Mouse (Mus musculus) intestine, postnatal 0 days (tissue): ENCODE data around the gene Zfp14. TPM values are rescaled to one million over a fixed set of nuclear protein-coding genes. Genes with fewer than 3 reads are reported as not detected.

Experiments used
- ATAC-seq: fragments of 200-750 bp; cut with Nextera tagmentation; 2 replicates; pipeline ENCODE4 v1.8.0; 2017; ENCODE audit warnings: mild to moderate bottlenecking, moderate TSS enrichment, moderate library complexity
- H3K27ac ChIP-seq: fragments of 300-500 bp; sonication (generic); 2 replicates; pipeline ENCODE4 v1.5.1; 2014; ENCODE audit warnings: mild to moderate bottlenecking, low read depth, low read length, moderate library complexity
- H3K27me3 ChIP-seq: fragments of 300-500 bp; sonication (generic); replicated peaks from 2 replicates; pipeline ENCODE4 v1.6.1; 2014; ENCODE audit warnings: low read length, mixed read lengths; ENCODE audit not compliant: control insufficient read depth, insufficient read depth
- H3K36me3 ChIP-seq: fragments of 300-500 bp; sonication (generic); 2 replicates; pipeline ENCODE4 v1.6.1; 2014; ENCODE audit warnings: mild to moderate bottlenecking, moderate library complexity; ENCODE audit not compliant: control insufficient read depth, insufficient read depth
- H3K4me1 ChIP-seq: fragments of 300-500 bp; sonication (generic); replicated peaks from 2 replicates; pipeline ENCODE4 v1.6.1; 2014; ENCODE audit warnings: antibody characterized with exemption, low read length, mixed read lengths; ENCODE audit not compliant: control insufficient read depth, insufficient read depth
- H3K4me2 ChIP-seq: fragments of 300-500 bp; sonication (generic); replicated peaks from 2 replicates; pipeline ENCODE4 v1.6.1; 2014; ENCODE audit warnings: low read depth, mild to moderate bottlenecking, moderate library complexity
- H3K4me3 ChIP-seq: fragments of 300-500 bp; sonication (generic); 2 replicates; pipeline ENCODE4 v1.5.1; 2014; ENCODE audit warnings: low read depth, low read length
- H3K9ac ChIP-seq: fragments of 300-500 bp; sonication (generic); 2 replicates; pipeline ENCODE4 v1.6.1; 2014; ENCODE audit warnings: mild to moderate bottlenecking, low read depth, low read length
- H3K9me3 ChIP-seq: fragments of 300-500 bp; sonication (generic); 2 replicates; pipeline ENCODE4 v1.6.1; 2016; ENCODE audit warnings: mixed run types; ENCODE audit not compliant: control insufficient read depth
- CTCF ChIP-seq: sonication (generic); IDR thresholded peaks from 2 replicates; pipeline ENCODE4 v1.5.1; 2016; ENCODE audit warnings: low read depth, mild to moderate bottlenecking, control low read depth, antibody characterized with exemption, moderate library complexity
- WGBS: fragments of 180-500 bp; shearing (Covaris S2); extraction: QIAGEN DNeasy Blood & Tissue Kit; methylation state at CpG from one replicate; pipeline ENCODE4 v1.1.7; 2014; 5-methylcytosine and 5-hydroxymethylcytosine counted together
- polyA plus RNA-seq: library from polyadenylated mRNA; unstranded; fragments of >200 nt; fragmentation: Nextera tagmentation; extraction: Ambion mirVana; gene quantifications from 2 replicates; pipeline ENCODE4 v1.2.1, GENCODE M21; 2015

Zfp14 gene
- 0.93 and 1.0 TPM in 2 replicates for polyA plus RNA-seq

- 0% methylated on average over 40 of the region's 40 CpGs for WGBS
- peak within 1 kb of the TSS; percentile 65 for H3K4me3 ChIP-seq
- peak within 1 kb of the TSS; percentile 58 for H3K9ac ChIP-seq
- ATAC-seq: peak; percentile 93
- H3K27me3 ChIP-seq: no peaks in the 10 kb centered on the region
- 0 out of 2 replicates have a peak, but pooled peaks cover 4% of the 10 kb centered on the region for H3K4me1 ChIP-seq
- no peaks in the 10 kb centered on the region for H3K9me3 ChIP-seq
- peak within 1 kb of the TSS; percentile 95 for H3K4me2 ChIP-seq
- TF ChIP-seq CTCF: no peak
- H3K36me3 ChIP-seq: no peaks in the 10 kb centered on the region
- H3K27ac ChIP-seq: no peak within 1 kb of the TSS
These were observed at the start of gene Zfp14 for GRCm38 (mm10) chr7:30050882-30051548. Zfp14 (minus strand) TSS chr7:30051380.

- Histone ChIP-seq H3K4me3 (no peak overlapping the region), H3K4me1 (0 out of 2 replicates have a peak, but pooled peaks cover under 1% of the 10 kb centered on the region), H3K36me3 (peaks cover 27% of the 10 kb centered on the region), H3K9me3 (peaks cover under 1% of the 10 kb centered on the region; the same call in 1 of the 2 replicates), H3K4me2 (no peak overlapping the region), H3K27me3 (no peaks in the 10 kb centered on the region), H3K27ac (peak overlapping the region; percentile 28; the same call in 1 of the 2 replicates), H3K9ac (no peak overlapping the region)
- TF ChIP-seq CTCF: no peak
- ATAC-seq: no peak
- 87% methylated on average over 13 of the region's 13 CpGs for WGBS
These were observed 48.1 kb upstream of the Zfp14 start for GRCm38 (mm10) chr7:30099297-30099696.

- peak overlapping the region; percentile 65 for H3K4me2 ChIP-seq
- H3K9me3 ChIP-seq: no peaks in the 10 kb centered on the region
- ATAC-seq: no peak
- WGBS: 7% methylated on average over 5 of the region's 5 CpGs
- no peaks in the 10 kb centered on the region for H3K27me3 ChIP-seq
- H3K36me3 ChIP-seq: no peaks in the 10 kb centered on the region
- peak overlapping the region; percentile 73 for H3K4me3 ChIP-seq
- H3K9ac ChIP-seq: peak overlapping the region; percentile 79; the same call in 1 of the 2 replicates
- H3K27ac ChIP-seq: no peak overlapping the region
- TF ChIP-seq CTCF: no peak
- 0 out of 2 replicates have a peak, but pooled peaks cover 4% of the 10 kb centered on the region for H3K4me1 ChIP-seq
These were observed 44.5 kb upstream of the Zfp14 start for GRCm38 (mm10) chr7:30095551-30096125.

- under 1% methylated on average over 26 of the region's 26 CpGs for WGBS
- no peaks in the 10 kb centered on the region for H3K36me3 ChIP-seq
- H3K27ac ChIP-seq: peak within 1 kb of the TSS; percentile 88
- 0 out of 2 replicates have a peak, but pooled peaks cover 4% of the 10 kb centered on the region for H3K4me1 ChIP-seq
- peak within 1 kb of the TSS; percentile 73 for H3K4me3 ChIP-seq
- peak; percentile 80 for ATAC-seq
- H3K27me3 ChIP-seq: no peaks in the 10 kb centered on the region
- peak within 1 kb of the TSS; percentile 79 for H3K9ac ChIP-seq
- peak; percentile 24; the same call in 1 of the 2 replicates for TF ChIP-seq CTCF
- H3K9me3 ChIP-seq: no peaks in the 10 kb centered on the region
- peak within 1 kb of the TSS; percentile 65 for H3K4me2 ChIP-seq
These were observed 43.7 kb upstream of the Zfp14 start, which contains the start of gene Zfp260 for GRCm38 (mm10) chr7:30094646-30095429. Zfp260 (plus strand) TSS chr7:30094777.

- peak overlapping the region; percentile 65 for H3K4me2 ChIP-seq
- H3K27me3 ChIP-seq: no peaks in the 10 kb centered on the region
- H3K36me3 ChIP-seq: no peaks in the 10 kb centered on the region
- 76% methylated on average over 6 of the region's 6 CpGs for WGBS
- ATAC-seq: no peak
- H3K27ac ChIP-seq: 0 out of 2 replicates have a peak overlapping the region, but pooled peaks have one; percentile 15
- TF ChIP-seq CTCF: no peak
- H3K4me1 ChIP-seq: 0 out of 2 replicates have a peak, but pooled peaks cover 4% of the 10 kb centered on the region
- H3K4me3 ChIP-seq: peak overlapping the region; percentile 73
- peak overlapping the region; percentile 26; the same call in 1 of the 2 replicates for H3K9ac ChIP-seq
- no peaks in the 10 kb centered on the region for H3K9me3 ChIP-seq
These were observed 42.8 kb upstream of the Zfp14 start for GRCm38 (mm10) chr7:30093918-30094415.
